Mouse (Mus musculus): ENCODE data around the gene Ormdl1. TPM values are rescaled to one million over a fixed set of nuclear protein-coding genes. Genes with fewer than 3 reads are reported as not detected.
"Not testable (repeated sequence)": the region's sequence is repeated elsewhere in the genome, so short reads cannot be mapped to it uniquely, and the experiment has no call there.

Ormdl1 gene
- polyA plus RNA-seq (2014; fragmentation: Nextera tagmentation; extraction: Ambion mirVana): 87.3 and 90.4 TPM in 2 replicates

GRCm38 (mm10) chr1:53296581-53297383 lies at the start of gene Ormdl1, which contains the start of the genes Pms1 and Gm28778:
Gene Ormdl1, plus strand, starts transcription at chr1:53297095.
Gene Pms1, minus strand, starts transcription at chr1:53297018.
Gene Gm28778, plus strand, starts transcription at chr1:53297111.
- Histone ChIP-seq H3K4me1 (replicated peaks; ENCODE audit: control insufficient read depth, insufficient read depth, low read length) (0 out of 2 replicates have a peak, but pooled peaks cover 3% of the 10 kb centered on the region), H3K27me3 (ENCODE audit: control insufficient read depth, insufficient read depth, low read length) (no peaks in the 10 kb centered on the region), H3K4me2 (replicated peaks; ENCODE audit: low read depth, low read length) (peak within 1 kb of the TSS; percentile 56), H3K9ac (ENCODE audit: low read depth, low read length) (peak within 1 kb of the TSS; percentile 73), H3K27ac (ENCODE audit: low read depth, low read length) (peak within 1 kb of the TSS; percentile 70), H3K4me3 (ENCODE audit: low read depth, low read length) (peak within 1 kb of the TSS; percentile 60), H3K9me3 (ENCODE audit: control insufficient read depth, low read length) (no peaks in the 10 kb centered on the region), H3K36me3 (ENCODE audit: control insufficient read depth, insufficient read depth, low read length) (no peaks in the 10 kb centered on the region)
- ATAC-seq (ENCODE audit: low FRiP score) (peak; percentile 100), DNase-seq (ENCODE audit: low spot score) (peak; percentile 95)
- whole genome bisulfite sequencing: under 1% methylated on average over 66 of the region's 66 CpGs

- H3K4me2 ChIP-seq (replicated peaks; ENCODE audit: low read depth, low read length); H3K4me3 ChIP-seq (ENCODE audit: low read depth, low read length); H3K4me1 ChIP-seq (replicated peaks; ENCODE audit: control insufficient read depth, insufficient read depth, low read length); H3K36me3 ChIP-seq (ENCODE audit: control insufficient read depth, insufficient read depth, low read length); H3K9me3 ChIP-seq (ENCODE audit: control insufficient read depth, low read length); ATAC-seq (ENCODE audit: low FRiP score); H3K27ac ChIP-seq (ENCODE audit: low read depth, low read length); H3K9ac ChIP-seq (ENCODE audit: low read depth, low read length); DNase-seq (ENCODE audit: low spot score); H3K27me3 ChIP-seq (ENCODE audit: control insufficient read depth, insufficient read depth, low read length): not testable (repeated sequence)
Observed at GRCm38 (mm10) chr1:53264958-53265612, 31.8 kb upstream of the Ormdl1 start.

- H3K4me1 ChIP-seq (replicated peaks; ENCODE audit: control insufficient read depth, insufficient read depth, low read length): no peaks in the 10 kb centered on the region
- H3K9ac ChIP-seq (ENCODE audit: low read depth, low read length): no peak overlapping the region
- no peak for ATAC-seq (ENCODE audit: low FRiP score)
- H3K9me3 ChIP-seq (ENCODE audit: control insufficient read depth, low read length): no peaks in the 10 kb centered on the region
- no peak for DNase-seq (ENCODE audit: low spot score)
- H3K27ac ChIP-seq (ENCODE audit: low read depth, low read length): no peak overlapping the region
- no peak overlapping the region for H3K4me2 ChIP-seq (replicated peaks; ENCODE audit: low read depth, low read length)
- 88% methylated on average over 3 of the region's 3 CpGs for WGBS
- no peaks in the 10 kb centered on the region for H3K36me3 ChIP-seq (ENCODE audit: control insufficient read depth, insufficient read depth, low read length)
- no peaks in the 10 kb centered on the region for H3K27me3 ChIP-seq (ENCODE audit: control insufficient read depth, insufficient read depth, low read length)
- H3K4me3 ChIP-seq (ENCODE audit: low read depth, low read length): no peak overlapping the region
Observed at GRCm38 (mm10) chr1:53269901-53270300, 27.0 kb upstream of the Ormdl1 start.

- H3K4me3 ChIP-seq (ENCODE audit: low read depth, low read length): no peak overlapping the region
- no peaks in the 10 kb centered on the region for H3K9me3 ChIP-seq (ENCODE audit: control insufficient read depth, low read length)
- H3K9ac ChIP-seq (ENCODE audit: low read depth, low read length): no peak overlapping the region
- H3K27ac ChIP-seq (ENCODE audit: low read depth, low read length): no peak overlapping the region
- ATAC-seq (ENCODE audit: low FRiP score) (no peak), DNase-seq (ENCODE audit: low spot score) (peak; percentile 16)
- H3K36me3 ChIP-seq (ENCODE audit: control insufficient read depth, insufficient read depth, low read length): no peaks in the 10 kb centered on the region
- H3K4me2 ChIP-seq (replicated peaks; ENCODE audit: low read depth, low read length): no peak overlapping the region
- no peaks in the 10 kb centered on the region for H3K4me1 ChIP-seq (replicated peaks; ENCODE audit: control insufficient read depth, insufficient read depth, low read length)
- no peaks in the 10 kb centered on the region for H3K27me3 ChIP-seq (ENCODE audit: control insufficient read depth, insufficient read depth, low read length)
Observed at GRCm38 (mm10) chr1:53272646-53273045, 24.2 kb upstream of the Ormdl1 start.

GRCm38 (mm10) chr1:53291197-53291596 lies 5.7 kb upstream of the Ormdl1 start:
- WGBS: 92% methylated on average over 3 of the region's 3 CpGs
- H3K9me3 ChIP-seq (ENCODE audit: control insufficient read depth, low read length): no peaks in the 10 kb centered on the region
- no peak overlapping the region for H3K27ac ChIP-seq (ENCODE audit: low read depth, low read length)
- H3K4me3 ChIP-seq (ENCODE audit: low read depth, low read length): no peak overlapping the region
- H3K9ac ChIP-seq (ENCODE audit: low read depth, low read length): no peak overlapping the region
- DNase-seq (ENCODE audit: low spot score): no peak
- H3K4me1 ChIP-seq (replicated peaks; ENCODE audit: control insufficient read depth, insufficient read depth, low read length): no peaks in the 10 kb centered on the region
- no peak overlapping the region for H3K4me2 ChIP-seq (replicated peaks; ENCODE audit: low read depth, low read length)
- no peak for ATAC-seq (ENCODE audit: low FRiP score)
- H3K36me3 ChIP-seq (ENCODE audit: control insufficient read depth, insufficient read depth, low read length): no peaks in the 10 kb centered on the region
- no peaks in the 10 kb centered on the region for H3K27me3 ChIP-seq (ENCODE audit: control insufficient read depth, insufficient read depth, low read length)

GRCm38 (mm10) chr1:53300506-53300905 lies 3.6 kb downstream of the Ormdl1 start:
- ATAC-seq (ENCODE audit: low FRiP score) (no peak), DNase-seq (ENCODE audit: low spot score) (no peak)
- Histone ChIP-seq H3K4me3 (ENCODE audit: low read depth, low read length) (no peak overlapping the region), H3K4me1 (replicated peaks; ENCODE audit: control insufficient read depth, insufficient read depth, low read length) (0 out of 2 replicates have a peak, but pooled peaks cover 3% of the 10 kb centered on the region), H3K9ac (ENCODE audit: low read depth, low read length) (no peak overlapping the region), H3K27me3 (ENCODE audit: control insufficient read depth, insufficient read depth, low read length) (no peaks in the 10 kb centered on the region), H3K4me2 (replicated peaks; ENCODE audit: low read depth, low read length) (no peak overlapping the region), H3K9me3 (ENCODE audit: control insufficient read depth, low read length) (no peaks in the 10 kb centered on the region), H3K27ac (ENCODE audit: low read depth, low read length) (no peak overlapping the region), H3K36me3 (ENCODE audit: control insufficient read depth, insufficient read depth, low read length) (no peaks in the 10 kb centered on the region)
- 86% methylated on average over 4 of the region's 4 CpGs for WGBS

- Histone ChIP-seq H3K36me3 (ENCODE audit: control insufficient read depth, insufficient read depth, low read length) (no peaks in the 10 kb centered on the region), H3K9ac (ENCODE audit: low read depth, low read length) (peak within 1 kb of the TSS; percentile 69), H3K4me1 (replicated peaks; ENCODE audit: control insufficient read depth, insufficient read depth, low read length) (no peaks in the 10 kb centered on the region), H3K27ac (ENCODE audit: low read depth, low read length) (peak within 1 kb of the TSS; percentile 56; the same call in 1 of the 2 replicates), H3K4me2 (replicated peaks; ENCODE audit: low read depth, low read length) (peak within 1 kb of the TSS; percentile 50), H3K27me3 (ENCODE audit: control insufficient read depth, insufficient read depth, low read length) (no peaks in the 10 kb centered on the region), H3K4me3 (ENCODE audit: low read depth, low read length) (peak within 1 kb of the TSS; percentile 57), H3K9me3 (ENCODE audit: control insufficient read depth, low read length) (no peaks in the 10 kb centered on the region)
- ATAC-seq (ENCODE audit: low FRiP score) (peak; percentile 98), DNase-seq (ENCODE audit: low spot score) (peak; percentile 92)
- 3% methylated on average over 27 of the region's 27 CpGs for WGBS
Observed at GRCm38 (mm10) chr1:53312989-53313967, 16.4 kb downstream of the Ormdl1 start, which contains the start of gene Osgepl1. Gene Osgepl1, plus strand, starts transcription at chr1:53313624.

- H3K36me3 ChIP-seq (ENCODE audit: control insufficient read depth, insufficient read depth, low read length): no peaks in the 10 kb centered on the region
- H3K4me1 ChIP-seq (replicated peaks; ENCODE audit: control insufficient read depth, insufficient read depth, low read length): no peaks in the 10 kb centered on the region
- no peak overlapping the region for H3K27ac ChIP-seq (ENCODE audit: low read depth, low read length)
- H3K9ac ChIP-seq (ENCODE audit: low read depth, low read length): no peak overlapping the region
- DNase-seq (ENCODE audit: low spot score) (no peak), ATAC-seq (ENCODE audit: low FRiP score) (no peak)
- H3K9me3 ChIP-seq (ENCODE audit: control insufficient read depth, low read length): no peaks in the 10 kb centered on the region
- no peaks in the 10 kb centered on the region for H3K27me3 ChIP-seq (ENCODE audit: control insufficient read depth, insufficient read depth, low read length)
- 95% methylated on average over 4 of the region's 4 CpGs for whole genome bisulfite sequencing
- H3K4me3 ChIP-seq (ENCODE audit: low read depth, low read length): no peak overlapping the region
- no peak overlapping the region for H3K4me2 ChIP-seq (replicated peaks; ENCODE audit: low read depth, low read length)
Observed at GRCm38 (mm10) chr1:53321662-53322344, 24.9 kb downstream of the Ormdl1 start.
